Mouse (Mus musculus) liver, embryonic 14.5 days (tissue): ENCODE results near the gene Tomm20. TPM values are rescaled to one million over a fixed set of nuclear protein-coding genes. Genes with fewer than 3 reads are reported as not detected.
A peak's percentile ranks its signal among the peaks of the same experiment; 100 is the strongest.

Source experiments
- ATAC-seq: fragments of 200-750 bp; cut with Nextera tagmentation; 2 replicates; pipeline ENCODE4 v1.8.0; 2017; ENCODE audit warnings: moderate number of reproducible peaks, mild to moderate bottlenecking, moderate library complexity; ENCODE audit not compliant: insufficient read depth
- DNase-seq, 3 experiments: peaks; one replicate each; pipeline ENCODE4 v3.0.0-alpha.2; 2012 to 2013; ENCODE audit warnings: low read depth in 3 of 3, low spot score in 3 of 3
- H3K27ac ChIP-seq: fragments of 300-500 bp; sonication (generic); 2 replicates; pipeline ENCODE4 v1.5.1; 2014; ENCODE audit warnings: moderate library complexity, mild to moderate bottlenecking, control low read depth, inconsistent platforms
- H3K27me3 ChIP-seq: fragments of 300-500 bp; sonication (generic); 2 replicates; pipeline ENCODE4 v1.6.1; 2014; ENCODE audit warnings: mild to moderate bottlenecking, low read length, moderate library complexity; ENCODE audit not compliant: control insufficient read depth, insufficient read depth
- H3K36me3 ChIP-seq: fragments of 300-500 bp; sonication (generic); replicated peaks from 2 replicates; pipeline ENCODE4 v1.6.1; 2014; ENCODE audit warnings: low read depth; ENCODE audit not compliant: control insufficient read depth, insufficient read depth
- H3K4me1 ChIP-seq, 2 experiments: fragments of 200-500 bp in 1 of 2; fragments of 300-500 bp in 1 of 2; sonication (generic) in 1 of 2; replicated peaks; 2 replicates each; pipeline ENCODE4 v1.6.1; 2012 to 2014; ENCODE audit warnings: antibody characterized with exemption in 1 of 2, inconsistent platforms in 1 of 2, low read length in 1 of 2; ENCODE audit not compliant: control insufficient read depth in 2 of 2, insufficient read depth in 2 of 2
- H3K4me2 ChIP-seq: fragments of 300-500 bp; sonication (generic); 2 replicates; pipeline ENCODE4 v1.6.1; 2014; ENCODE audit warnings: low read depth, mild to moderate bottlenecking, control low read depth, moderate library complexity
- H3K4me3 ChIP-seq, 2 experiments: fragments of 200-500 bp in 1 of 2; fragments of 300-500 bp in 1 of 2; sonication (generic) in 1 of 2; 2 replicates each; pipeline ENCODE4 v1.5.1; 2012 to 2014; ENCODE audit warnings: low read depth in 2 of 2, low read length in 2 of 2, mild to moderate bottlenecking in 2 of 2, control low read depth in 1 of 2, inconsistent platforms in 1 of 2, moderate library complexity in 1 of 2; ENCODE audit not compliant: insufficient read depth in 1 of 2
- H3K9ac ChIP-seq: fragments of 300-500 bp; sonication (generic); replicated peaks from 2 replicates; pipeline ENCODE4 v1.6.1; 2014; ENCODE audit warnings: mild to moderate bottlenecking, control low read depth, moderate library complexity
- H3K9me3 ChIP-seq: fragments of 300-500 bp; sonication (generic); 2 replicates; pipeline ENCODE4 v1.6.1; 2016; ENCODE audit warnings: low read length, mixed read lengths; ENCODE audit not compliant: control insufficient read depth
- CTCF ChIP-seq: IDR thresholded peaks from 2 replicates; pipeline ENCODE4 v1.5.1; 2016; ENCODE audit warnings: antibody characterized with exemption, low read depth, control low read depth
- EP300 ChIP-seq: IDR thresholded peaks from 2 replicates; pipeline ENCODE4 v1.6.1; 2016; ENCODE audit warnings: antibody characterized with exemption, low read depth
- WGBS: fragments of 180-500 bp; shearing (Covaris S2); extraction: QIAGEN DNeasy Blood & Tissue Kit; methylation state at CpG from one replicate; pipeline ENCODE4 v1.1.7; 2014; ENCODE audit not compliant: insufficient replicate concordance; 5-methylcytosine and 5-hydroxymethylcytosine counted together
- polyA plus RNA-seq, 2 experiments: library from polyadenylated mRNA; depleted of rRNA in 1 of 2; stranded (reverse) in 1 of 2; unstranded in 1 of 2; fragments of >200 nt; fragmentation: Nextera tagmentation in 1 of 2; extraction: Ambion mirVana in 1 of 2; gene quantifications; 2 replicates each; pipeline versions ENCODE4 v1.2.1 to v1.2.3; 2012 to 2014

Gene Tomm20
- polyA plus RNA-seq (2012; rRNA removed) = 18.2 and 44.0 TPM in 2 replicates
- 137 and 143 TPM in 2 replicates for polyA plus RNA-seq (2014; fragmentation: Nextera tagmentation; extraction: Ambion mirVana)

DNA sequence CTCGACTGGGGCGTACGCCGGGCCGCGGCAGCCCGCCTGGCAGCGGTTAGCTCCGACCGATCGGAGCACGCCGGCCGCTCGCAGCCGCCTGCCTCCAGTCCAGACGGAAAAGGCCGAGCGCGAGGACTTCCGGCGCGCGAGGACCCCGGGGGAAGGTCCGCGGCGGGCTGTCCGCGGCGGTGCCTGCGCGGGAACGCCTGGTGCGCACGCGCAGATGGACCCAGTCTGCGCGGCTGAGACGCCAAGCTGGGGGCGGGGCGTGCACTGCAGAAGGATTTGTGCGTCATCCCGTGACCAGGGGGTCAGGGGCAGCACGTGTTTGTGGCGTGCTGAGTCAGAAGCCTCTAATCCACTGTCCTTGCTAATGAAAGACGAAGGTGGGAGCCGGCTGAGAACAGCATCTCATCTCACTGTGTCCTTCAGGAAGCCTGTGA is at the start of gene Tomm20:
TSS of gene Tomm20 (minus strand) at position 115 of the 434 bp plus-strand sequence.
- TF ChIP-seq EP300 (peak; percentile 36; the same call in 1 of the 2 replicates), CTCF (no peak)
- Histone ChIP-seq H3K27me3 (no peaks in the 10 kb centered on the region), H3K36me3 (peaks cover 18% of the 10 kb centered on the region), H3K4me2 (peak within 1 kb of the TSS; percentile 80), H3K4me1 (peaks cover 14 to 22% of the 10 kb centered on the region in 2 experiments), H3K9ac (peak within 1 kb of the TSS; percentile 95), H3K9me3 (no peaks in the 10 kb centered on the region), H3K4me3 (peak within 1 kb of the TSS; percentile 94 to 96), H3K27ac (peak within 1 kb of the TSS; percentile 53)
- under 1% methylated on average over 48 of the region's 48 CpGs for WGBS
- ATAC-seq (peak; percentile 91), DNase-seq (peak; percentile 81 to 85 (median 85))

DNA sequence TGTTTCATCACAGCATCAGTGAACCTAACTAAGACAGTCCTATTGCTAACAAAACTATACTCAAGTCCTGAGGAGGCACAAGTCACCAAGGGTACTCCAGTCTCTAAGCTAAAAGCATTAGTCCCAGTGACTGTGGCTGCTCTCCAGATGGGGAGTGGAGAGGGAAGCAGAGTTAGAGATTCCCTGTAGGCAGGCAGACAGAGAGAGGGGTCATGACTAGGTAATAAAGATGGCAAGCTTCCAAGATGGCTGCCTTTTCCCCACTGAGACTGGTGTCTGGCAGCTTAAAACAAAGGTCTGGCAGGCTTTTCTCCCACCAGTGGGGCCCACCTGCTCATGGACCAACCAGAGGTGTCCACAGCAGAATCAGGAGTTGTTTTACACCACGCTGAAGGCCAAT is 48.9 kb upstream of the Tomm20 start:
- DNase-seq (no peak), ATAC-seq (no peak)
- Histone ChIP-seq H3K4me1 (no peaks in the 10 kb centered on the region), H3K4me3 (no peak overlapping the region), H3K36me3 (no peaks in the 10 kb centered on the region), H3K9ac (no peak overlapping the region), H3K4me2 (no peak overlapping the region), H3K9me3 (no peaks in the 10 kb centered on the region), H3K27me3 (no peaks in the 10 kb centered on the region), H3K27ac (no peak overlapping the region)
- WGBS = 61% methylated on average over 1 of the region's 1 CpGs
- no peak for TF ChIP-seq EP300
- TF ChIP-seq CTCF = no peak

DNA sequence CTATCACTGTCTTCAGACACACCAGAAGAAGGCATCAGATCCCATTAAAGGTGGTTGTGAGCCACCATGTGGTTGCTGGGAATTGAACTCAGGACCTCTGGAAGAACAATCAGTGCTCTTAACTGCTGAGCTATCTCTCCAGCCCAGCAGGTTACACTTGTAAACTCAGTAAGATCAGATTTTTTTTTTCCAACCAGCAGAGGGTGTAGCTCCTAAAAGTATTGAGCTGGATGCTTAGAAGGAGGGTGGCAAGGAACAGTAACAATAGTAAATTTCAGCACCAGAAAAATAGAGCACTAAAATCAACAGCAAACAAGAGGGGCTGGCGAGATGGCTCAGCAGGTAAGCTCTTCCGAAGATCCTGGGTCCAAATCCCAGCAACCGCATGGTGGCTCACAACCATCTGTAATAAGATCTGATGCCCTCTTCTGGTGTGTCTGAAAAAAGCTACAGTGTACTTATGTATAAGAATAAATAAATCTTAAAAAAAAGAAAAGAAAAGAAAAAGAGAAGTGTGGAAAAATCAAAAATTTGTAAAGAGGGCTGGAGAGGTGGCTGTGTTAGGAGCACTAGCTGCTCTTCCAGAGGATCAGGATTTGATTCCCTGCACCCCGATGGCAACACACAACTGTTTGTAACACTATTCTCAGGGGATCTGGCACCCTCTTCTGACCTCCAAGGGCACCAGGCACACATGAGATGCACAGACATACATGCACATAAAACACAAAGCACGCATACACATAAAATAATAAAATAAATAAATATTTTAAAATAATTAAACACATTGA is 43.9 kb upstream of the Tomm20 start:
- H3K4me1 ChIP-seq = no peaks in the 10 kb centered on the region
- no peaks in the 10 kb centered on the region for H3K9me3 ChIP-seq
- DNase-seq (no peak), ATAC-seq (no peak)
- TF ChIP-seq CTCF = no peak
- no peak for TF ChIP-seq EP300
- H3K27ac ChIP-seq = no peak overlapping the region
- no peak overlapping the region for H3K9ac ChIP-seq
- WGBS = 58% methylated on average over 5 of the region's 5 CpGs
- H3K27me3 ChIP-seq = no peaks in the 10 kb centered on the region
- H3K36me3 ChIP-seq = no peaks in the 10 kb centered on the region
- H3K4me3 ChIP-seq = no peak overlapping the region
- H3K4me2 ChIP-seq = no peak overlapping the region

GRCm38 (mm10) chr8:126988346-126989006 is 42.8 kb upstream of the Tomm20 start:
- no peaks in the 10 kb centered on the region for H3K36me3 ChIP-seq
- H3K9me3 ChIP-seq = no peaks in the 10 kb centered on the region
- no peak overlapping the region for H3K27ac ChIP-seq
- no peak overlapping the region for H3K9ac ChIP-seq
- no peaks in the 10 kb centered on the region for H3K27me3 ChIP-seq
- TF ChIP-seq CTCF = no peak
- no peak for TF ChIP-seq EP300
- no peak overlapping the region for H3K4me2 ChIP-seq
- 50% methylated on average over 16 of the region's 16 CpGs for WGBS
- no peak overlapping the region for H3K4me3 ChIP-seq
- DNase-seq (no peak), ATAC-seq (no peak)
- H3K4me1 ChIP-seq = no peaks in the 10 kb centered on the region

DNA sequence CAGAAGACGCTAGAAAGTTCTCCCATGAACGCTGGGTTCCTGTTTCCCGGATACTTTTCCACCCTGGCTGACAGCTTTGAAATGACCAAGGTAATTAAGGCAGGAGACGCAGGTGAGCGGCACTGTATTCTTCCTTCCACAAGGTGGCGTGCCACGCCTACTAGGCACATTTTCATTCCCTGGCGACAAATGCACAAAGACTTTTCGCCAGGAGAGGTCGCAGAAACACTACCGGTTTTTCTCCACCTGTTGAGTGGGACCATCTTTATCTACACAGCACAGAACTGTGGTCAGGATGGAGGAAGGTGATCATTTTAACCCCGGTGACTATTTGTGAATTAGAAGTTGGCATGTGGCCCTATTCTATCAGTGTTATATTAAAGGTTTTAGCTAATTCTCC is 40.9 kb upstream of the Tomm20 start:
- H3K9me3 ChIP-seq = no peaks in the 10 kb centered on the region
- H3K27me3 ChIP-seq = no peaks in the 10 kb centered on the region
- H3K9ac ChIP-seq = no peak overlapping the region
- no peak overlapping the region for H3K4me3 ChIP-seq
- ATAC-seq (peak; percentile 60), DNase-seq (peak; percentile 40 to 57 (median 50))
- H3K36me3 ChIP-seq = no peaks in the 10 kb centered on the region
- no peaks in the 10 kb centered on the region for H3K4me1 ChIP-seq
- H3K4me2 ChIP-seq = no peak overlapping the region
- peak; percentile 95 for TF ChIP-seq CTCF
- no peak for TF ChIP-seq EP300
- under 1% methylated on average over 12 of the region's 12 CpGs for WGBS
- H3K27ac ChIP-seq = no peak overlapping the region
